Mouse (Mus musculus): ENCODE data around the gene Ly6g6f. TPM values are rescaled to one million over a fixed set of nuclear protein-coding genes. Genes with fewer than 3 reads are reported as not detected.

Gene Ly6g6f
- polyA plus RNA-seq, 1 experiment from 2014 or later = 0.62 TPM

DNA sequence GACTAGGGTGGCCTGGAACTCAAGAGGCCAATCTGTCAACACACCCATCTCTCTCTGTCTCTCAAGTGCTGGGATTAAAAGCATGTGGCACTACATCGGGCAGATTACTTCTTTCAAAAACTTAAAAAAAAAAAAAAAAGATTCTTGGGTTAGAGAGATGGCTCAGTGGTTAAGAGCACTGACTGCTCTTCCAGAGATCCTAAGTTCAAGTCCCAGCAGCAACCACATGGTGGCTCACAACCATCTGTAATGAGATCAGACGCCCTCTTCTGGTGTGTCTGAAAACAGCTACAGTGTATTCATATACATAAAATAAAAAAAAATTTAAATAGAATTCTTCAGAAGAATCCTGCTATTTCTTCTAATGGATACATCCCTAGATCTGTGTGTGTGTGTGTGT, 2.7 kb upstream of the Ly6g6f start:
- H3K4me1 ChIP-seq = peaks cover 12% of the 10 kb centered on the region
- H3K9ac ChIP-seq = no peak overlapping the region
- peaks cover 21% of the 10 kb centered on the region for H3K36me3 ChIP-seq
- ATAC-seq (ENCODE audit: low FRiP score) = no peak
- H3K4me2 ChIP-seq (replicated peaks) = no peak overlapping the region
- no peak overlapping the region for H3K4me3 ChIP-seq
- no peak overlapping the region for H3K27ac ChIP-seq
- H3K27me3 ChIP-seq = 0 out of 2 replicates have a peak, but pooled peaks cover 6% of the 10 kb centered on the region
- H3K9me3 ChIP-seq (replicated peaks) = no peaks in the 10 kb centered on the region
- WGBS = 43% methylated on average over 2 of the region's 2 CpGs

DNA sequence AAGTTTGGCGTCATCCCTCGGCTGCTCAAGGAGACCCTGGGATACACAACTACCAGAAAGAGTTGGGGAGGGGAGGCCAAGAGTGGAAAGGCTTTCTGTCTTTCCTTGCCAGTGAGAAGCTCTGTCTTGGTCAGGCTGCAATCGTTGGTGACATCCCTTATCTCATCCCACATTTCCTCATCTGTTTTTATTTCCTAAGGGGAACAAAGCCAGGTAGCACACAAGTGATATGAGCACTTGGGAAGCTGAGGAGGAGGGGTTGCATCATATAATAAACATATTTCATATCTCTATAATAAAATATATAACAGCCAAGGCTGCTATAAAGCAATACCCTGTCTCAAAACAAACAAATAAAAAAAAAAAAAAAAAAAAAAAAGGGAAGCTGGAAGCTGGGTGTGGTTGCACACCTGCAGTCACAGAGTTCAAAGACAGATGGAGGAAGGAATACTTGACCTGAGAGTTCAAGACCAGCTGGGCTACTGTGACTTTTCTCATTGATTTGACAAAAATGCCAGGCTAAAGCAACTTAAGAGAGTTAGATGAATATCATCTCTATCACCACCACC, 1.4 kb downstream of the Ly6g6f start:
- no peaks in the 10 kb centered on the region for H3K36me3 ChIP-seq
- no peaks in the 10 kb centered on the region for H3K4me1 ChIP-seq
- no peak overlapping the region for H3K27ac ChIP-seq
- no peaks in the 10 kb centered on the region for H3K9me3 ChIP-seq (replicated peaks)
- WGBS = 78% methylated on average over 3 of the region's 3 CpGs
- no peak overlapping the region for H3K4me2 ChIP-seq (replicated peaks)
- no peak for ATAC-seq (ENCODE audit: low FRiP score)
- H3K9ac ChIP-seq = no peak overlapping the region
- peaks cover 8% of the 10 kb centered on the region; the same call in 1 of the 2 replicates for H3K27me3 ChIP-seq
- no peak overlapping the region for H3K4me3 ChIP-seq

DNA sequence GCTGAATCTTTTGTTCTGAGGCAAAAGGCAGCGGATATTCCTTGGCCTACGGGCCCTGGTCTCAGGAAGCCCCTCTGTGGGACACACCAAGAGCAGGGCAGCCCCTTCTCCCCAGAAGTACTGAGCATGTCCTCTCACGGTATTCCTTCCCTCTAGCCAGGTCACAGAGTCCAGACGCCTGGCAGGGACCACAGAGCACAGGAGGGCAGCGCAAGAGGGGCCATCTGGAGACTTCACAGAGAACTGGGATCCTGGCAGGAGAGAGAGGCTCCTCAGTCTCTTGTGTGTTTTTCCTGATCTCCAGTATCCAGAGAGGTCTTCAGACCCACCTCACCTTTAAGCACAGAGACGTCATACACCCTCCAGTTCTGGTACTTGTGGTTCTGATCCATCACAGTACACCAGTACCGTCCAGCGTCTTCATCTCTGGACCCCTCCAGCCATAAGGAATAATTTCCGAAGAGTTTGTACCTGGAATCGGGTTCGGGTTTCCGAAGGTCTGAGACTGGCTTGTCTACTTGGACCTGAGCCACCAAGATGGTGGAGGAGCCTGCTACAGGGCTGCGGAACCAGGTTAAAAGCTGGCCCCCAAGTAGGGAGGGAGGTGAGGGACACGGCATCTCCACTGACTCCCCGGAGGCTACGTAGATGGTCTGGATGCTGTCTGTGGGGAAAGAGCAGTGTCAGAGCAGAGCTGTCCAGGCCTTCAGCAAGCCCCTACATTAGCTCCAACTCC, 2.4 kb downstream of the Ly6g6f start:
- Histone ChIP-seq H3K36me3 (no peaks in the 10 kb centered on the region), H3K9me3 (replicated peaks) (no peaks in the 10 kb centered on the region), H3K27ac (no peak overlapping the region), H3K27me3 (peaks cover 8% of the 10 kb centered on the region; the same call in 1 of the 2 replicates), H3K4me3 (no peak overlapping the region), H3K9ac (no peak overlapping the region), H3K4me1 (peaks cover under 1% of the 10 kb centered on the region; the same call in 1 of the 2 replicates), H3K4me2 (replicated peaks) (no peak overlapping the region)
- 85% methylated on average over 16 of the region's 16 CpGs for WGBS
- no peak for ATAC-seq (ENCODE audit: low FRiP score)

DNA sequence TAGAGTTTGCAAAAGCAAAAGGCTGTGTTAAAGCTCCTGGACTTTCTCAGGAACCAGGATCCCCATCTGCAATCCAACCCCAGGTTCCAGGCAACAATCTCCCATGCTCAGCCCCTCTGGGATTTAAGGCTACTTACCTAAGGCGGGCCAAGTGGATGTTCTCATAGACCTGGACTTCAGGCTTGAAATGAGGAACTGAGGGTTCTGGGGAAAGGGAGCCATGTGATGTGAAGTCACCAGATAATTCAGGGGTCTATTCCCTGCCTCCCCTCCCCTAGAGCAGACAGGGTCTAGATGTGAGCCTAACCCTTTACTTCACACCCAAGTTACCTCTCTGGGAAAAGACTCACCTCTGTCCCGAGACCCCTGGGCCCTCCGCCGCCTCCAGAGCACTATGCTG, 4.7 kb downstream of the Ly6g6f start:
- ATAC-seq (ENCODE audit: low FRiP score) = no peak
- Histone ChIP-seq H3K4me2 (replicated peaks) (no peak overlapping the region), H3K27ac (no peak overlapping the region), H3K9me3 (replicated peaks) (no peaks in the 10 kb centered on the region), H3K27me3 (peaks cover 7% of the 10 kb centered on the region; the same call in 1 of the 2 replicates), H3K36me3 (no peaks in the 10 kb centered on the region), H3K4me1 (peaks cover 18% of the 10 kb centered on the region), H3K9ac (no peak overlapping the region), H3K4me3 (no peak overlapping the region)
- 83% methylated on average over 4 of the region's 4 CpGs for WGBS

DNA sequence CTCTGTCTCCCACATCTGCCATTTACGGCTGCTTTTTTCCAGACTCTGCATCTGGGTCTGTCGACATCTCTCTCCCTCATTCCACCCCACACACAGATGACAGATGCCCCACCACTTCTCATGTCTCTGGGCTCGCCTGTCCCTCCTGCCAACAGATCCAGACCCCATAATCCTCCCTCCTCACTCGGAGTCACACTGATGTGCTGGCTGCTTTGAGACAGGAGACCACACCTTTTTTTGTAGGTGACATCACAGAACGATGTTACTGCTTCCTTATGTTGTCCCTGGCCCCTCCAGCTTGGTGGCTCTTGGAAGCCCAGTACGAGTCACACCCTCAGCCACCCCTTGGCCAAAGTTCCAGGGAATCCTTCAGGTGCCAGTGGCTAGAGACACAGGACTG, 5.2 kb downstream of the Ly6g6f start:
- Histone ChIP-seq H3K4me2 (replicated peaks) (no peak overlapping the region), H3K9me3 (replicated peaks) (no peaks in the 10 kb centered on the region), H3K9ac (no peak overlapping the region), H3K4me1 (peaks cover 18% of the 10 kb centered on the region), H3K4me3 (no peak overlapping the region), H3K36me3 (no peaks in the 10 kb centered on the region), H3K27ac (no peak overlapping the region), H3K27me3 (peaks cover 3% of the 10 kb centered on the region; the same call in 1 of the 2 replicates)
- 64% methylated on average over 6 of the region's 6 CpGs for WGBS
- ATAC-seq (ENCODE audit: low FRiP score) = no peak

DNA sequence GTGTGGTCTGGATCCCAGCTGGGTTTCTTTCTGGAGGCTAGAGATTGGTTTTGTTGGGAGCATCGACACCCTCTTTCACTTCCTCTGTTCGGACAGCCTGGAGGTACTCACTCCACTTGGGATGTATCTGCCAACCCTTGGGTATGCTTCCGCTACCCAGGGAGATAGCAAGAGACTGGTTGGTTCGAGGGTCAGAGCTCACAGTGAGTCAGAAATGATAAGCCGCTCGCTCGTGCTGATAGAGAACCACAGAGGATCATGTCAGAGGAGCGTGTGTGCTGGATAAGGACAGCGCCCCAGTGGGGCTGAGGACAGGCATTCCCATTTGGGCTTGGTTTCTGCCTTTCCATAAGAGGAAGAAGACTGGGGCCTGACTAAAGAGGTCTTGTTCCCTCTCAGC, 5.6 kb downstream of the Ly6g6f start:
- Histone ChIP-seq H3K4me3 (no peak overlapping the region), H3K4me1 (peaks cover 18% of the 10 kb centered on the region), H3K27me3 (peaks cover 2% of the 10 kb centered on the region; the same call in 1 of the 2 replicates), H3K36me3 (no peaks in the 10 kb centered on the region), H3K27ac (no peak overlapping the region), H3K9ac (no peak overlapping the region), H3K9me3 (replicated peaks) (no peaks in the 10 kb centered on the region), H3K4me2 (replicated peaks) (no peak overlapping the region)
- 70% methylated on average over 9 of the region's 9 CpGs for WGBS
- ATAC-seq (ENCODE audit: low FRiP score) = no peak

DNA sequence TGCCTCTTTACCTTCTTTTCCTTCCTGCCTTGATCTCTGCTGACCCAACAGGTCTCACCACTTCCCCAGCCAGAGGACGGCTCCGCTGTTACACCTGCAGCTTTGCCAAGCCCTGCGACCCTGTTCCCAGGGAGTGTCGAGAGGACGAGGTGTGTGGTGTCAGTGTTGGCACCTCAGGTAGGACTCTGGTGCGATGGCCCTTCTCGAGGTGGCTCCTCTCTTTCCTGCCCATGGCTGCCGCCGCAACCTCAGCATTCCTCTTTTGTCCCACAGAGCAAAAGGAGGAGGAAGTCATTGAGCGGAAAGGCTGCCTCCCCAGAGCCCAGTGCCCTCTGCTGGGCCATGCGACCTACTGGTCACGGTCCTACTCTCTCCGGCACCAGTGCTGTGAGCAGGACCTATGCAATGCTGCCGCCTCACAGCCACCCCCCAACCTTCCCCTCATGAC, 7.6 kb downstream of the Ly6g6f start, which contains the start of gene Ly6g6d:
Gene Ly6g6d (minus strand): TSS at position 280 of the 448 bp plus-strand sequence.
- H3K4me2 ChIP-seq (replicated peaks) = peak within 1 kb of the TSS; percentile 43
- no peak for ATAC-seq (ENCODE audit: low FRiP score)
- no peaks in the 10 kb centered on the region for H3K9me3 ChIP-seq (replicated peaks)
- peaks cover 8% of the 10 kb centered on the region; the same call in 1 of the 2 replicates for H3K27me3 ChIP-seq
- peak within 1 kb of the TSS; percentile 14 for H3K4me3 ChIP-seq
- H3K4me1 ChIP-seq = peaks cover 18% of the 10 kb centered on the region
- 7% methylated on average over 14 of the region's 14 CpGs for WGBS
- H3K27ac ChIP-seq = no peak within 1 kb of the TSS
- H3K36me3 ChIP-seq = no peaks in the 10 kb centered on the region
- H3K9ac ChIP-seq = peak within 1 kb of the TSS; percentile 13

DNA sequence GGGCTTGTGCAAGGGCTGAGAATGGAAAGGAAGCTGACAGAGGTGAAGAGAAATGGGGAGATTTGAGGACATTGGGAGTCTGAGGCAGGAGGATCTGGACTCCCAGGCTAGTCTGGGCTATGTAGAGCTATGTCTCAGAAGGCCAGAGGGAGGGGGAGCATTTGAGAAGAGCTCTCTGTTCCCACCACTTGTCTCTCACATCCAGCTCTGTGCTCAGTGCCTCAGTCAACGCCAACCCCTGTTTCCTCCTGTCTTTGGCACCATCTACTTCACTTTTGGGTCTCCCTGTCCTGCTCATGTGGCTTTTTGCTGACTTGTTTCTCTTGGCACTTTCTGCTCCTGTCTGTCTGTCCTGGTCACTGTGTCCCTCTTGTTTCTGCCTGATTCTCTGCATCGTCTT, 8.1 kb downstream of the Ly6g6f start:
- Histone ChIP-seq H3K4me1 (peaks cover 18% of the 10 kb centered on the region), H3K27ac (no peak overlapping the region), H3K9me3 (replicated peaks) (no peaks in the 10 kb centered on the region), H3K4me2 (replicated peaks) (peak overlapping the region; percentile 43), H3K9ac (peak overlapping the region; percentile 13; the same call in 1 of the 2 replicates), H3K27me3 (peaks cover 8% of the 10 kb centered on the region; the same call in 1 of the 2 replicates), H3K36me3 (no peaks in the 10 kb centered on the region), H3K4me3 (no peak overlapping the region)
- whole genome bisulfite sequencing = 41% methylated on average over 2 of the region's 2 CpGs
- no peak for ATAC-seq (ENCODE audit: low FRiP score)

DNA sequence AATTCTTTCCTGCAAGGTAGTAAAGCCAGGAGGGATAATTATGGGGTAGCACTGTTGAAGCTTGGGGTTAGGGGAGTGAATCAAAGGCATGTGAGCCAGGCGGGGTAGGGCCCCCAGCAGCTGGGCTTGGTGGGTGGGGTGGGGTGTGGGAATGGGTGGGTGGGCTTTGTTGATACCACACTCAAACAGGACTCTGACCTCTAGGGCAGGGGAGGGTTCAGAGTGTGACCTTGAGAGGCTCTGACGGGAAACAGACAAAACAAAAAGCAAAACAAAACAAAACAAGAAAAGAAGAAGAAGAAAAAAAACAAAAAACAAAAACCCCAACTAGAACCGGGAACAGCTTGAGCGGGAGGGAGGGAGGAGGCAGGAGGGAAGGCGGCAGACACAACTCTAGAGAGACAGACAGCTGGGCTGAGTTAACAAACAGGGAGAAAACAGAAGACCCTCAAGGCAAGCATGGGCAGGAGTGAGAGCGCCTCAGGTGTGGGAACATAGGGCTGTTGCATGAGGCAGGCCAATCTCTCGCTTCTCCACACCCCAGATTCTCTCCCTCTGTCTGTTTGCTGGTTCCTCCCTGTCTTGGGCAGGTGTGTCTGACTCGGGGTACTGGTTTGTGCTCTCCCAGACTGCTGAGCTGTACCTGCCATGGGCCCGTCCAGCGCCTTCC, 8.8 kb downstream of the Ly6g6f start, which contains the start of gene Ly6g6e:
Gene Ly6g6e (plus strand): TSS at position 396 of the 670 bp plus-strand sequence.
- Histone ChIP-seq H3K36me3 (no peaks in the 10 kb centered on the region), H3K27me3 (peaks cover 8% of the 10 kb centered on the region; the same call in 1 of the 2 replicates), H3K9me3 (replicated peaks) (no peaks in the 10 kb centered on the region), H3K4me3 (peak within 1 kb of the TSS; percentile 14; the same call in 1 of the 2 replicates), H3K4me1 (peaks cover 18% of the 10 kb centered on the region), H3K4me2 (replicated peaks) (peak within 1 kb of the TSS; percentile 43), H3K27ac (no peak within 1 kb of the TSS), H3K9ac (peak within 1 kb of the TSS; percentile 13; the same call in 1 of the 2 replicates)
- ATAC-seq (ENCODE audit: low FRiP score) = no peak
- WGBS = 27% methylated on average over 10 of the region's 10 CpGs

DNA sequence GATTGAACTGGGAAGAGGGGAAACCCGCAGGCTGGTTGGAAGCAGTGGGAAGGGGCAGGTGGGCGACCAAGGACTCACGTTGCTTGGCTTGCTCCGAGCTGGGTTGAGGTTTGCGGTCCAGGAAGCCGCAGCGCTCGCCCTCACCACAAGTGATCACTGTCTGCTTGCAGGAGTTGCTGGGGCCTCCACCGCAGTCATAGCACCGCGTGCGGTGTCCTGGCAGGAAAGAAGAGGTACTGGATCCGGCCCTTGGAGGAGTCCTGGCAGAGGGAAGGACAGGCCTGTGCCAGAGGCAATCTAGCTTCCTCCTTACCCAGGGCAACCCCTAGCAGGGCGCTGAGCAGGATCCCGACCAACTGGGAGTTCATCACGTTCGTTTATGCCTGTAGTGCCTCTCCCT, 11.3 kb downstream of the Ly6g6f start:
- 51% methylated on average over 17 of the region's 17 CpGs for WGBS
- Histone ChIP-seq H3K27ac (no peak overlapping the region), H3K4me2 (replicated peaks) (no peak overlapping the region), H3K4me3 (no peak overlapping the region), H3K9me3 (replicated peaks) (no peaks in the 10 kb centered on the region), H3K27me3 (peaks cover 5% of the 10 kb centered on the region; the same call in 1 of the 2 replicates), H3K36me3 (no peaks in the 10 kb centered on the region), H3K4me1 (peaks cover 18% of the 10 kb centered on the region), H3K9ac (no peak overlapping the region; the same call in 1 of the 2 replicates)
- no peak for ATAC-seq (ENCODE audit: low FRiP score)

DNA sequence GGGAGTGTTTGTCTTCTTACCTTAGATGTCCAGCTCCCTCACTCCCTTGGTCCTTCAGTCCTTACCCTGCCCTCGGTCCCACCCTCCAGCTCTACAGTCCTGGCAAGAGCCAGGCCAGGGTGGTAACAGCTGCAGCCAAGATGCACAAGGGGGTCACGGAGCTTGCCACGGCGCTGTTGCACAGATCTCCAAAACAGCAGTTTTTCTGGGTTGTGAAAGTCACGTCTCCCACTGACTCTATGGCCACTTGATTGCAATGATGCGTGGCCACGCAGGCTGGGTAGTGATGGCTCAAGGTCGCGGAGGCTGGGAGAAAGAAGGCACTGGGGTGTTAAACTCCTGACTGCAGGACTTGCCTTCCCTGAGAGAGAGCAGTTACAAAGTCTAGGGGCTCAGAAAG, 14.0 kb downstream of the Ly6g6f start:
- no peak overlapping the region for H3K4me3 ChIP-seq
- no peak for ATAC-seq (ENCODE audit: low FRiP score)
- H3K4me1 ChIP-seq = peaks cover 2% of the 10 kb centered on the region; the same call in 1 of the 2 replicates
- no peak overlapping the region for H3K27ac ChIP-seq
- H3K9me3 ChIP-seq (replicated peaks) = no peaks in the 10 kb centered on the region
- H3K9ac ChIP-seq = no peak overlapping the region
- no peaks in the 10 kb centered on the region for H3K36me3 ChIP-seq
- 77% methylated on average over 9 of the region's 9 CpGs for WGBS
- H3K4me2 ChIP-seq (replicated peaks) = no peak overlapping the region
- peaks cover 21% of the 10 kb centered on the region for H3K27me3 ChIP-seq

Measured in hindbrain, embryonic 12.5 days (tissue).